Comparison of ENCODE assay signal across 7 mouse cellular contexts in genomic region chr1:135686792-135687510, GRCm38 (mm10). TPM values are rescaled to one million over a fixed set of nuclear protein-coding genes. Genes with fewer than 3 reads are reported as not detected.
DNase-seq lines count a peak whose midpoint lies in the region; ATAC-seq and TF ChIP-seq lines count a peak whose summit lies in the region.

No protein-coding gene starts in this region.

- under 1% methylated on average over 18 of the region's 19 CpGs for WGBS in forebrain, embryonic 14.5 days
- WGBS in hindbrain, embryonic 15.5 days, result under 1% methylated on average over 19 of the region's 19 CpGs
- WGBS in liver, embryonic 14.5 days (ENCODE audit: insufficient replicate concordance), result under 1% methylated on average over 19 of the region's 19 CpGs

- peaks cover 43% of the 10 kb centered on the region for H3K4me1 ChIP-seq in E14TG2a.4 (replicated peaks; ENCODE audit: low read depth, low read length)
- peaks cover 11% of the 10 kb centered on the region for H3K4me1 ChIP-seq in forebrain, embryonic 14.5 days (ENCODE audit: control insufficient read depth, insufficient read depth, low read length)
- peaks cover 27% of the 10 kb centered on the region for H3K4me1 ChIP-seq in hindbrain, embryonic 15.5 days (replicated peaks)
- peaks cover 0 to 15% of the 10 kb centered on the region in 2 experiments; a peak in 3 of 4 replicates for H3K4me1 ChIP-seq in liver, embryonic 14.5 days (replicated peaks; ENCODE audit: control insufficient read depth in 2 of 2, insufficient read depth in 2 of 2, low read length in 1 of 2)

- TF ChIP-seq CTCF in E14TG2a.4 (conservative IDR thresholded peaks at IDR 0.05; ENCODE audit: low read length), result no peak
- no peak for TF ChIP-seq CTCF in liver, embryonic 14.5 days (IDR thresholded peaks at IDR 0.05; ENCODE audit: low read depth)

- peak overlapping the region; percentile 77 for H3K9ac ChIP-seq in forebrain, embryonic 14.5 days (ENCODE audit: low read length)
- H3K9ac ChIP-seq in hindbrain, embryonic 15.5 days, result peak overlapping the region; percentile 39
- H3K9ac ChIP-seq in liver, embryonic 14.5 days (replicated peaks), result no peak overlapping the region

- no peak for TF ChIP-seq EP300 in liver, embryonic 14.5 days (IDR thresholded peaks at IDR 0.05; ENCODE audit: low read depth)

- peak; percentile 21; the same call in 1 of the 2 replicates for ATAC-seq in forebrain, embryonic 14.5 days
- ATAC-seq in hindbrain, embryonic 15.5 days (ENCODE audit: low FRiP score, low read depth), result 0 out of 2 replicates have a peak, but pooled peaks have one; percentile 24
- ATAC-seq in liver, embryonic 14.5 days (ENCODE audit: insufficient read depth), result peak; percentile 10; the same call in 1 of the 2 replicates
- no peak for ATAC-seq in inflammation-experienced regulatory T-cells, adult 6 months

- H3K27ac ChIP-seq in forebrain, embryonic 14.5 days (ENCODE audit: low read depth, low read length), result 0 out of 2 replicates have a peak overlapping the region, but pooled peaks have one; percentile 1
- H3K27ac ChIP-seq in hindbrain, embryonic 15.5 days (replicated peaks), result peak overlapping the region; percentile 43
- no peak overlapping the region for H3K27ac ChIP-seq in liver, embryonic 14.5 days

- no peaks in the 10 kb centered on the region for H3K9me3 ChIP-seq in E14TG2a.4 (ENCODE audit: low read length)
- no peaks in the 10 kb centered on the region for H3K9me3 ChIP-seq in forebrain, embryonic 14.5 days (replicated peaks; ENCODE audit: control insufficient read depth, low read length)
- H3K9me3 ChIP-seq in hindbrain, embryonic 15.5 days, result no peaks in the 10 kb centered on the region
- no peaks in the 10 kb centered on the region for H3K9me3 ChIP-seq in liver, embryonic 14.5 days (ENCODE audit: control insufficient read depth, low read length)

- peak; percentile 60 for DNase-seq in Muller cell, postnatal 12 days (ENCODE audit: inconsistent ontology term)
- DNase-seq in forebrain, embryonic 14.5 days (ENCODE audit: low spot score), result peak; percentile 59
- no peak for DNase-seq in liver, embryonic 14.5 days (ENCODE audit: low read depth in 3 of 3, low spot score in 3 of 3)
- peak; percentile 68 for DNase-seq in neural tube, embryonic 10.5 days (ENCODE audit: extremely low spot score, low spot score)

- peaks cover 84% of the 10 kb centered on the region for H3K27me3 ChIP-seq in E14TG2a.4 (ENCODE audit: insufficient read depth, low read length)
- 0 out of 2 replicates have a peak, but pooled peaks cover 11% of the 10 kb centered on the region for H3K27me3 ChIP-seq in forebrain, embryonic 14.5 days (replicated peaks; ENCODE audit: control insufficient read depth, insufficient read depth, low read length)
- H3K27me3 ChIP-seq in hindbrain, embryonic 15.5 days, result peaks cover 3% of the 10 kb centered on the region; the same call in 1 of the 2 replicates
- peaks cover 35% of the 10 kb centered on the region for H3K27me3 ChIP-seq in liver, embryonic 14.5 days (ENCODE audit: control insufficient read depth, insufficient read depth, low read length)

- peak overlapping the region; percentile 84 for H3K4me3 ChIP-seq in E14TG2a.4 (replicated peaks; ENCODE audit: low read length)
- H3K4me3 ChIP-seq in forebrain, embryonic 14.5 days (ENCODE audit: low read depth, low read length), result peak overlapping the region; percentile 63
- H3K4me3 ChIP-seq in hindbrain, embryonic 15.5 days, result peak overlapping the region; percentile 58
- H3K4me3 ChIP-seq in liver, embryonic 14.5 days (ENCODE audit: insufficient read depth in 1 of 2, low read depth in 2 of 2, low read length in 2 of 2), result peak overlapping the region; percentile 37 to 57

- H3K36me3 ChIP-seq in E14TG2a.4 (ENCODE audit: insufficient read depth, low read length), result no peaks in the 10 kb centered on the region
- H3K36me3 ChIP-seq in forebrain, embryonic 14.5 days (ENCODE audit: control insufficient read depth, insufficient read depth, low read length), result no peaks in the 10 kb centered on the region
- H3K36me3 ChIP-seq in hindbrain, embryonic 15.5 days, result no peaks in the 10 kb centered on the region
- no peaks in the 10 kb centered on the region for H3K36me3 ChIP-seq in liver, embryonic 14.5 days (replicated peaks; ENCODE audit: control insufficient read depth, insufficient read depth, low read depth)

- H3K4me2 ChIP-seq in forebrain, embryonic 14.5 days (ENCODE audit: low read length), result peak overlapping the region; percentile 99
- peak overlapping the region; percentile 97 for H3K4me2 ChIP-seq in hindbrain, embryonic 15.5 days
- H3K4me2 ChIP-seq in liver, embryonic 14.5 days (ENCODE audit: low read depth), result peak overlapping the region; percentile 76

RNA-seq across cellular contexts. Expression of gene Csrp1, which starts 32.9 kb away (rescaled TPM):
- polyA plus RNA-seq in forebrain, embryonic 14.5 days (2014; fragmentation: Nextera tagmentation; extraction: Ambion mirVana), result 22.3 and 24.9 TPM in 2 replicates
- polyA plus RNA-seq in hindbrain, embryonic 15.5 days (2015; fragmentation: Nextera tagmentation; extraction: Ambion mirVana), result 17.7 and 19.6 TPM in 2 replicates
- polyA plus RNA-seq in liver, embryonic 14.5 days (2012; rRNA removed), result 35.7 and 38.2 TPM in 2 replicates
- polyA plus RNA-seq in liver, embryonic 14.5 days (2014; fragmentation: Nextera tagmentation; extraction: Ambion mirVana), result 33.8 and 34.7 TPM in 2 replicates
- polyA plus RNA-seq in inflammation-experienced regulatory T-cells, adult 6 months (2017; shearing (Covaris generic)), result 10 to 100 TPM; 19.5 to 31.9 (median 26.9) TPM

Comparison
In these comparisons a context has a peak if more than half of its experiments do, and no peak if none do; other contexts are left out.
1. DNase-seq: peak in Muller cell, postnatal 12 days (single experiment), forebrain, embryonic 14.5 days (single experiment) and neural tube, embryonic 10.5 days (single experiment); none in liver, embryonic 14.5 days (0 of 3).
2. Peak in every context shown above with its lines, with median percentiles within 50 percentile points of each other: H3K4me3 ChIP-seq and H3K4me2 ChIP-seq.